Mouse (Mus musculus): Measurements from ENCODE around the gene Cdh15. TPM values are rescaled to one million over a fixed set of nuclear protein-coding genes. Genes with fewer than 3 reads are reported as not detected.

Gene Cdh15
- polyA plus RNA-seq (2017; shearing (Covaris generic)): not detected

GRCm38 (mm10) chr8:122847829-122848561 is at the start of gene Cdh15:
Gene Cdh15 (plus strand): TSS chr8:122847966.

Other genes with a start within 250 kb of the Cdh15 start
- 7.4 TPM for gene Galns, start 236.5 kb upstream of the Cdh15 start, polyA plus RNA-seq (2017; shearing (Covaris generic))
- 33.9 TPM for gene Trappc2l, start 236.3 kb upstream of the Cdh15 start, polyA plus RNA-seq (2017; shearing (Covaris generic))
- not detected for gene Pabpn1l, start 225.2 kb upstream of the Cdh15 start, polyA plus RNA-seq (2017; shearing (Covaris generic))
- 1.5 TPM for gene Cbfa2t3, start 148.9 kb upstream of the Cdh15 start, polyA plus RNA-seq (2017; shearing (Covaris generic))
- gene Acsf3, start 72.5 kb upstream of the Cdh15 start, polyA plus RNA-seq (2017; shearing (Covaris generic)): 5.4 TPM
- gene Ankrd11, start 194.3 kb downstream of the Cdh15 start, polyA plus RNA-seq (2017; shearing (Covaris generic)): 354 TPM
- gene Spg7, start 215.0 kb downstream of the Cdh15 start, polyA plus RNA-seq (2017; shearing (Covaris generic)): 79.6 TPM

All from effector memory CD4-positive, alpha-beta T cell, adult 5 months (primary cell).